Mouse (Mus musculus) intestine, embryonic 15.5 days (tissue): ENCODE measurements around the gene Asb16. TPM values are rescaled to one million over a fixed set of nuclear protein-coding genes. Genes with fewer than 3 reads are reported as not detected.
A peak's percentile ranks its signal among the peaks of the same experiment; 100 is the strongest.

Source experiments
- ATAC-seq: fragments of 200-750 bp; cut with Nextera tagmentation; 2 replicates; pipeline ENCODE4 v1.8.0; 2017; ENCODE audit warnings: moderate TSS enrichment, moderate library complexity
- H3K27ac ChIP-seq: fragments of 300-500 bp; sonication (generic); 2 replicates; pipeline ENCODE4 v1.5.1; 2015; ENCODE audit warnings: mild to moderate bottlenecking, inconsistent platforms
- H3K27me3 ChIP-seq: fragments of 300-500 bp; sonication (generic); replicated peaks from 2 replicates; pipeline ENCODE4 v1.6.1; 2015; ENCODE audit warnings: inconsistent platforms
- H3K36me3 ChIP-seq: fragments of 300-500 bp; sonication (generic); 2 replicates; pipeline ENCODE4 v1.6.1; 2015; ENCODE audit warnings: inconsistent platforms
- H3K4me1 ChIP-seq: fragments of 300-500 bp; sonication (generic); replicated peaks from 2 replicates; pipeline ENCODE4 v1.6.1; 2015; ENCODE audit warnings: inconsistent platforms
- H3K4me2 ChIP-seq: fragments of 300-500 bp; sonication (generic); replicated peaks from 2 replicates; pipeline ENCODE4 v1.6.1; 2015; ENCODE audit warnings: mild to moderate bottlenecking, inconsistent platforms
- H3K4me3 ChIP-seq: fragments of 300-500 bp; sonication (generic); replicated peaks from 2 replicates; pipeline ENCODE4 v1.5.1; 2015; ENCODE audit warnings: inconsistent platforms
- H3K9ac ChIP-seq: fragments of 300-500 bp; sonication (generic); 2 replicates; pipeline ENCODE4 v1.6.1; 2015; ENCODE audit warnings: inconsistent platforms
- H3K9me3 ChIP-seq: fragments of 300-500 bp; sonication (generic); 2 replicates; pipeline ENCODE4 v1.6.1; 2016; ENCODE audit warnings: inconsistent platforms
- WGBS: fragments of 180-500 bp; shearing (Covaris S2); methylation state at CpG from one replicate; pipeline ENCODE4 v1.1.7; 2015; 5-methylcytosine and 5-hydroxymethylcytosine counted together
- polyA plus RNA-seq: library from polyadenylated mRNA; unstranded; fragments of >200 nt; fragmentation: Nextera tagmentation; extraction: Ambion mirVana; gene quantifications from 2 replicates; pipeline ENCODE4 v1.2.1, GENCODE M21; 2015

Asb16 gene
- polyA plus RNA-seq = 0.08 TPM in 1 of 2 replicates, not detected in the other

DNA sequence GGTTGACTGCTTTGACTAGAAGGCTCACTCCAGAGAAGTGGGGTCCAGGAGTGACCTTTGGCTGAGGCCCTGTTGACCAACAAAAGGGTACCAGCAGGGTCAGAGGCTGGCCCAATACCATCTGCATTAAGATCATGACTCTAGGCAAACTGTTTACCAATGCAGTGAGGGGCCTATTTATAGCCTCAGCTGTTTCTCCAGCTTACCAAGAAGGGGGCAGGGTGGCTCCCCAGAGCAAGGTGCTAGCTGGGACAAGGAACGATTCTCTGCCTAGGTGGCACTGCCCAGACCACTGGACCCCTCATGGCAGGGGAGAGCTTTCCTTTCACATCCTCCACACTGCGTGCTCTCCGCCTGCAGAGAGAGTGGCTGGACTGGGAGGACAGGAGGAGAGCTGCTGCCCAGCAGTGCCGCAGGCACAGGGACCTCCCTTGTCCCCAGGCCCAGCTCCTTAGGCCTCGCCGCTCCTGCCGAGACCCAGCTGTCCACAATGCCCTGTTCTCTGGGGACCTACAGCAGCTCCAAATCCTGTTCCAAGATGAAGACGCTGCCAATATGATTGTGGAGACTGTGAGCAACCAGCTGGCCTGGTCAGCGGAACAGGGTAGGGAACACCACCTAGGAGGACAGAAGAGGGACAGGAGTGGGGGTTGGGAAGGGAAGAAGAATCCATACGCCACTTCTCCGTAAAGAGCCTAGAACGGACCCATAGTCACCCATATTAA, at the start of gene Asb16:
Gene Asb16, plus strand, starts transcription at position 224 of the 725 bp plus-strand sequence.
- H3K27ac ChIP-seq = no peak within 1 kb of the TSS
- no peak within 1 kb of the TSS for H3K4me3 ChIP-seq
- ATAC-seq = no peak
- no peaks in the 10 kb centered on the region for H3K9me3 ChIP-seq
- H3K4me2 ChIP-seq = no peak within 1 kb of the TSS
- no peaks in the 10 kb centered on the region for H3K27me3 ChIP-seq
- no peaks in the 10 kb centered on the region for H3K36me3 ChIP-seq
- H3K9ac ChIP-seq = no peak within 1 kb of the TSS; the same call in 1 of the 2 replicates
- H3K4me1 ChIP-seq = peaks cover 3% of the 10 kb centered on the region; the same call in 1 of the 2 replicates
- WGBS = 84% methylated on average over 12 of the region's 12 CpGs

DNA sequence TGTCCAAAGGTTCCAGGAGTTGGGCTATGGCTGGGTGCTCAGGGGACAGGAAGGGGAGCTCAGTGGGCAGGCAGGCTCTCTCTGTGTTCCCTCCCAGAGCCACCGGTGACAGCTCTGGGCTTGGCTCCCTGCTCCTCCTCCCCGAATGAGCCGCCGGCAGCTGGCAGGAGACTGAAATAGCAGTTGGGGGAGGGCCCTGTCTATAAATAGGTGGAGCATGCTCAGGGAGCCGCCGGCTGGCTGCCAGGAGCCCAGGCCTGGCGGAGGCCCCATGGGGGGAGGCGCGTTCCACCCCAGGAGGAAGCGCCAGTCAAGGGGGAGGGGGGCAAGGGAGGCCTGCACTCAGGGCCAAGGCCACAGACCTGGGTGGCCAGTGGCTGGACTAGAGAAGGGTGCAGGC, 49.8 kb upstream of the Asb16 start:
- peak; percentile 89 for ATAC-seq
- WGBS = under 1% methylated on average over 10 of the region's 10 CpGs

DNA sequence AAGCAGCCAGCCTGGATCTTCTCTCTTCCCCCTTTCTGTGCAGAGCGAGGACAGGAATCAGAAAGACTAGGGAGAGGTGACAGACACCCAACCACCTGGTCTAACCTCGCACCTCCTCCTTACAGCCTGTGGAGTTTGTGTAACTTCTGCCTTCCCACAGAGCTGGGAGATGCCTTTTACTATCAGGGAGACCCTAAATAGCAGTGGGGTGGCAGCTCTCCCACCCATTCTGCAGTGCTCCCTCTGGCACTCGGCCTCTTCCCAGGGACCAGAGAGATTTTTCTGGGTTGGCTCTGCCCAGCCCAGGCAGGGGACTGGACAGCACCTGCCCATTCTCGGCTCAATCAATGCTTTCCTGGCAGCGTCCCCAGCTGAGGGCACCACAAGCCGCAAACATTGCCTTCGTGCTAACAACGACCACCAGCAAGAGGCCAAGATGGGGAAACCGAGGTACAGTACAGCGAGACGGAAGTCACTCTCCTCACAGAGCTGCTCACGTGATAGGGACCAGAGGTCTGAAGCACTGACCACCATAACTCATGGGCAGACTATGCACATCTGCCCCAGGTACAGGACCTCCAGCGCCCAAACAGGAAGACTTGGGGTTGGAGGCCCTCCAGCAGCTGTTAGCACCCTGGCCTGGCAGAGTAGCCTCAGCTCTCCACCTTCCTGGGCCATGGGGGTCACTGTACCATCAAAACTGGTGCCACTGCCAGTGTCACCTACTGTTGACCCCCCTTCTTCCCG, 49.1 kb upstream of the Asb16 start:
- H3K9ac ChIP-seq = peak overlapping the region; percentile 68; the same call in 1 of the 2 replicates
- WGBS = 51% methylated on average over 14 of the region's 14 CpGs

More for the DNA sequence above, 49.8 kb upstream of the Asb16 start:
- H3K9ac ChIP-seq = peak overlapping the region; percentile 68
- peak overlapping the region; percentile 95 for H3K4me2 ChIP-seq
- no peaks in the 10 kb centered on the region for H3K27me3 ChIP-seq
- peak overlapping the region; percentile 92 for H3K27ac ChIP-seq
- peaks cover 87% of the 10 kb centered on the region for H3K4me1 ChIP-seq
- no peaks in the 10 kb centered on the region for H3K36me3 ChIP-seq
- H3K4me3 ChIP-seq = peak overlapping the region; percentile 51
- H3K9me3 ChIP-seq = no peaks in the 10 kb centered on the region

DNA sequence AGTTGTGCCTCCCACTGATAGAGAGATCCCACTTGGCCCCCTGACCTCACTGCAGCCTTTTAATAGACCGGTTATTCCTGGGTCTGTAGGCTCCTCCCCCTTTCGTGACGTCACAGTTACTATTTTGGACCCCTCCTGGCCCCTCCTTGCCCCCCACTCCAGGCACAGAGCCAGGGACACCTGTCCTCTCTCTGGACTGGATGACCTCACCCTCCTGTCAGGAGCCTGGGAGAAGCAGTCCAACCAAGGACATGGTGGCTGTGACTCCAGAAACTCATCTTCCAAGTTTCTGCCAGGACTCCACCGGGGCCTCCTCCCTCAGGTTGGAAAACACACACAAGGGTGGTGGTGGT, 48.6 kb upstream of the Asb16 start:
- no peak for ATAC-seq
- H3K4me3 ChIP-seq = no peak overlapping the region
- peak overlapping the region; percentile 92 for H3K27ac ChIP-seq
- no peak overlapping the region for H3K9ac ChIP-seq
- H3K4me2 ChIP-seq = no peak overlapping the region
- 42% methylated on average over 4 of the region's 4 CpGs for WGBS
- H3K27me3 ChIP-seq = no peaks in the 10 kb centered on the region
- peaks cover 87% of the 10 kb centered on the region for H3K4me1 ChIP-seq
- H3K36me3 ChIP-seq = no peaks in the 10 kb centered on the region
- H3K9me3 ChIP-seq = no peaks in the 10 kb centered on the region

More for the DNA sequence above, 49.1 kb upstream of the Asb16 start:
- Histone ChIP-seq H3K27ac (peak overlapping the region; percentile 92), H3K9me3 (no peaks in the 10 kb centered on the region), H3K27me3 (no peaks in the 10 kb centered on the region), H3K4me2 (peak overlapping the region; percentile 95), H3K4me3 (peak overlapping the region; percentile 51; the same call in 1 of the 2 replicates), H3K36me3 (no peaks in the 10 kb centered on the region), H3K4me1 (peaks cover 87% of the 10 kb centered on the region)
- ATAC-seq = no peak

DNA sequence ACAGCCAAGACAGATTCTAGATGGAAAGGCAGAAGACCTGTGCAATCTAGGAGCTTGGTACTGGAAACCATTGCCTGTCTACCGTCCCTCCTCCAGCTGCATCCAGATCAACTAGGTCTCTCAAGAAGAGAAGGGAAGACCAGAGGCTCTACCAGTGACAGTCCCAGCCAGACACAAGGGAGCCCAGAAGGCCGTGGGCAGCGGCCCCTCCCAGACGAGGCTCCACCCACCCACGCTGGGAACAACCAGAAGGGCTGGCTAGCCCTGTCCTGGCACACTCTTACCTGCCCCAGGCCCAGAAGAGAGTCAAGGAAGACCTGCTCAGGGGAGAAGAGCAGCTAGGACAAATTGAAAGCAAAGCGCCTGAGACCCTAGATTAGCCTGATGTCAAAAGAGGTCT, 48.1 kb upstream of the Asb16 start:
- WGBS = 49% methylated on average over 6 of the region's 6 CpGs
- Histone ChIP-seq H3K9me3 (no peaks in the 10 kb centered on the region), H3K27ac (0 out of 2 replicates have a peak overlapping the region, but pooled peaks have one; percentile 92), H3K4me3 (no peak overlapping the region), H3K4me1 (peaks cover 87% of the 10 kb centered on the region), H3K27me3 (no peaks in the 10 kb centered on the region), H3K36me3 (no peaks in the 10 kb centered on the region), H3K4me2 (no peak overlapping the region), H3K9ac (no peak overlapping the region)
- ATAC-seq = no peak

DNA sequence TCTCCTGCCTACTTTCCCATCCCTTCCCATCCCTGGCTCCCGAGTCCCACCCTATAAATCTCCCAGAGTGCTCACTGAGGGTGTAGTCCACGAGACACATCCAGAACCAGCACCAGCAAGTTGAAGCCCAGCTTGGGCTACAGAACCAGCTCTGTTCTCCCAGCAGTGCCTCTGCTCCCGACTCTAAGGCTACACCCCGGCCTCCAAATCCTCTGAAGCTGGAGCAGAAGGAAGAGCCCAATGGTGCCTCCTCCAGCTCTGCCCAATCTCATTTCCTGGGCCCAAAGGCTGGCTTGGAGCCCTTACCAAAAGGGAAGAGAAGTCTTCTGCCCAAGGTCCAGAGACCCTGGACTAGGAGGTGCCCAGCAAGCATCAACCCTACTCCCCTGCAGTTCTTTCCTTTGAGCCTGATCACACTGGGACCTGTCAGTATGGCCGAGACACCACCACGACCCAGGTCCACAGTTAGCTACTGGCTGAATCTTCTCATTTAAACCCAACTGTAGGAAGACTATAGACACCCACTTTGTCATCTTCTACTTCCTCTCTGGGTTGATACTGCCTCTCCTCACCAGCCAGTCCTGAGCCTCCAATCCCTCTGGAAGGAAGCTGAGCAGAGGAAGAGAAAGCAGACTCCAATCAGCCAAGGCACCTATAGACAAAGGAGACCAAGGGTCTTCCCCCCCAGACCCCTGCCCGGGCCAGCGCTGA, 47.1 kb upstream of the Asb16 start:
- Histone ChIP-seq H3K4me2 (no peak overlapping the region), H3K4me1 (peaks cover 86% of the 10 kb centered on the region), H3K27ac (no peak overlapping the region), H3K4me3 (no peak overlapping the region), H3K36me3 (no peaks in the 10 kb centered on the region), H3K27me3 (no peaks in the 10 kb centered on the region), H3K9me3 (no peaks in the 10 kb centered on the region), H3K9ac (no peak overlapping the region)
- ATAC-seq = no peak
- WGBS = 79% methylated on average over 8 of the region's 8 CpGs

DNA sequence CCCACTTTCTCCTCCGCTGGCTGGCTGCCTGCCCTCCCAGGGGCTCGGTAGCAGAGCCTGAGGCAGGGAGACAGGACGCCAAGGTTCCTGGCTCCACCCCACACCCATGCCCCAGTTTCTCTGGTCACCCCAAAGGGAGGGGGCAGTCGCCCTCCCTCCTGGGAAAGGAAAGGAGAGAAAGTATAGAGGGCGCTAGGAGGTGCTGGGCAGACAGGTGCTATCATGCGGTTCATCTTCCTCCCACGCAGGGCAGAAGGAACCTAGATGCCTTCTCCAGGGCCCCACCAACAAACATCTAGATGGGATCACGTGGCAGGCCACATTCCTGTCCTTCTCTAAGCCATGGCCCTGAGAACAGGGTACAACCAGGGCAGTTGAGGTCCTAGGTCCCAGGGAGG, 46.6 kb upstream of the Asb16 start:
- Histone ChIP-seq H3K9ac (no peak overlapping the region), H3K4me1 (peaks cover 86% of the 10 kb centered on the region), H3K36me3 (no peaks in the 10 kb centered on the region), H3K27ac (no peak overlapping the region), H3K27me3 (no peaks in the 10 kb centered on the region), H3K9me3 (no peaks in the 10 kb centered on the region), H3K4me3 (no peak overlapping the region), H3K4me2 (no peak overlapping the region)
- no peak for ATAC-seq
- 68% methylated on average over 8 of the region's 8 CpGs for WGBS

DNA sequence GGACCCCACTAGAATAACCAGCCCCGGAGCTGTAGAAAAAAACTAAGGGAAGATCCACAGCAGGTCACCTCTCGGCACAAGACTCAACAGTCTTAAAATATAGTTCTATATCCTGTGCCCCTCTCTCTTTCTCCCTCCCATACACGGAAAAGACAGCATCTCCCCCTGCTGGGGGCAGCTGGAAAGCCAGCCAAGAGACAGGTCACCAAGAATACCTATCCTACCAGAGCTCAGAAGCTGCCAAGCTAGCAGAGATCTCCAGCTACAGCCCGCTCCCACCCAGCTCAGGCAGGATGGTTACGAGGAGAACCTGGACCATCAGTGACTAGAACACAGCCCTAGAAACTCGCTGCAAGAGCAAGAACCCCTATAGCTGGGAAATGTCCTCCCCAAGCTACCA, 45.4 kb upstream of the Asb16 start:
- Histone ChIP-seq H3K27ac (no peak overlapping the region), H3K9ac (0 out of 2 replicates have a peak overlapping the region, but pooled peaks have one; percentile 24), H3K27me3 (no peaks in the 10 kb centered on the region), H3K9me3 (no peaks in the 10 kb centered on the region), H3K4me1 (peaks cover 84% of the 10 kb centered on the region), H3K4me3 (no peak overlapping the region), H3K36me3 (no peaks in the 10 kb centered on the region), H3K4me2 (no peak overlapping the region)
- 29% methylated on average over 6 of the region's 6 CpGs for WGBS
- ATAC-seq = no peak

DNA sequence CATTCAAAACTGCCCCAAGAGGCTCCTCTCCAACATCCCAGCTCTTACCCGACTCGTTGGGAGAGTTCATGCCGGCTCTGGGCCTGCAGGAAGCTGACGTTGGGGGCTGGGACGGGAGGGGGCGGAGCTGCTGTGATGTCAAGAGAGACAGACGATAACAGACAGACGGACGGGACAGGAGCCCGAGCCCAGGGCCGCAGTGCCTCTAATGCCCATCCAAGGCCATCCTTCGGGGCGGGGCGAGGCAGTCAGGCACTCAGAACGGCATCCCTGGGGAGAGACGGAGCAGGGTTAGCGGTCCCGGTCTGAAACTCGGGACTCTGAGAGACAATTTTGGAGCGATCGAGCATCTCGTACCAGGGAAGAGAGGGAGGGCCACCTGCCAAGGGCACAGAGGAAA, 43.9 kb upstream of the Asb16 start:
- H3K4me1 ChIP-seq = peaks cover 82% of the 10 kb centered on the region
- H3K27ac ChIP-seq = no peak overlapping the region
- H3K4me3 ChIP-seq = no peak overlapping the region
- peak overlapping the region; percentile 50 for H3K4me2 ChIP-seq
- H3K36me3 ChIP-seq = no peaks in the 10 kb centered on the region
- ATAC-seq = no peak
- H3K27me3 ChIP-seq = no peaks in the 10 kb centered on the region
- 16% methylated on average over 22 of the region's 22 CpGs for WGBS
- 0 out of 2 replicates have a peak overlapping the region, but pooled peaks have one; percentile 1 for H3K9ac ChIP-seq
- H3K9me3 ChIP-seq = no peaks in the 10 kb centered on the region

DNA sequence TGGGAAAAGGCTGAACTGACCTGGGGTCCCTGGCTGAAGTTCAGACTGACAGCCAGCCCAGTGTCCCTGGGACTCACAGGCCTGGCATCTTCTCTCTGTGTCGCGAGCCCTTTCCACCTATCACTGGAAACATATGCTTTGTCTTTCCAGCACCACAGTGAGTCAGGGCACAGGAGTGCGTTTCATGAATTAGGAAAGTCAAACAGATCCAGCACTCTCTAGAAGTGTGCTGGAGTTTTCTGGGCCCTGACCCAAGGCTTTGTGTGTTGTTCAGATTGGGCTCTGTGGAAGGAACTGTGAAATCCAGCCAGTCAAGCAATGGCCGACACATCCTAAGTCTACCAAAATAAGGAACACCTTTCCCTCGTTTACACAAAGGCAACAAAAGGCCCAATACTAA, 43.3 kb upstream of the Asb16 start:
- Histone ChIP-seq H3K9ac (0 out of 2 replicates have a peak overlapping the region, but pooled peaks have one; percentile 1), H3K4me1 (peaks cover 76% of the 10 kb centered on the region)
- ATAC-seq = no peak

DNA sequence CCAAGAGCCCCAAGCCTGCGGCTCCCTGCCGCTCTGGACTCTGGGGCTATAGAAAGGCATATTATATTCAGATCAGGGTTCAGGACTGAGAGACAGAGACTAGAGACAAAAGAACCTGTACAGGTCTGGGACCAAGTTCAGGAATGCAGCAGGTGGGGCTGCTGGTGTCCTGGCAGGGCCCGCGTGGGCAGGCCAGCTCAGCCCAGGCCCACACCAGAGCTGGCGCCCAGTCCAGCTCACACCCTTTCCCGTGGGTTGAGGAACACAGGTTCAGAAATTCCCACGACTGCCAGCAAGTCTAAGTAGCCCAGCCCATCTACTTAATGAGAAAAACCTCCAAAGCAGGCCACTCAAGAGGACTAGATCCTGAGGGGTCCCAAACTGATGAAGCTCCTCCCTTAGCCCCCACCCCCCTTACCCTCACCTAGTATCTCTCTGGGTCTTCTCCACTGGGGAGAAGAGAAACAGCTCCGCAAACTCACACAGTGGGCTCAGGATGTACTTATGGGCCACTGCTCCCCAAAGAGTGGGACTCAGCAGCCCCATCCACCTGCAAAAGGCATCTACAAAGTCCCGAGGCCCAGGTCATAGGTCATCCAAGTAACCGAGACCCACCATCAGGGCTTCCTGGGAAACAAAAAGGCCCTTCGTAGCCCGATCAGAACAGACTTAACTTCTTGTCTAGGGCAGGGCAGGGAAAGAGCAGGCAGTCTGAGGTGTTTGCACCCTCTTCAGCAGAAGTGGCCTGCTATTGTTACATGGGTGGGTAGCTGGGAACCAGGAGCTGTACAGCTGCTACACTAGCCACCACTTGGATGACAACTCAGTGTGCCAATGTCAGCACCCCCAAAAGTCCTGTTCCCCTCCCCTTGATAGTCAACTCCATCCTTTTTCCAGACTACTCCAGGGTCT, 42.2 kb upstream of the Asb16 start:
- H3K27ac ChIP-seq = no peak overlapping the region
- H3K9me3 ChIP-seq = no peaks in the 10 kb centered on the region
- no peaks in the 10 kb centered on the region for H3K36me3 ChIP-seq
- WGBS = 75% methylated on average over 12 of the region's 12 CpGs
- peak overlapping the region; percentile 90; the same call in 1 of the 2 replicates for H3K4me2 ChIP-seq
- no peak for ATAC-seq
- H3K9ac ChIP-seq = no peak overlapping the region
- no peak overlapping the region for H3K4me3 ChIP-seq
- peaks cover 77% of the 10 kb centered on the region for H3K4me1 ChIP-seq
- H3K27me3 ChIP-seq = no peaks in the 10 kb centered on the region

More for the DNA sequence above, 43.3 kb upstream of the Asb16 start:
- Histone ChIP-seq H3K27ac (no peak overlapping the region), H3K4me3 (no peak overlapping the region), H3K9me3 (no peaks in the 10 kb centered on the region), H3K4me2 (peak overlapping the region; percentile 50), H3K36me3 (no peaks in the 10 kb centered on the region), H3K27me3 (no peaks in the 10 kb centered on the region)
- 68% methylated on average over 5 of the region's 5 CpGs for WGBS
